Mouse (Mus musculus): ENCODE measurements around the gene Pds5b. TPM values are rescaled to one million over a fixed set of nuclear protein-coding genes. Genes with fewer than 3 reads are reported as not detected.

The Pds5b gene
- polyA plus RNA-seq, 1 experiment from 2014 or later: 32.1 TPM

- Histone ChIP-seq H3K27me3 (ENCODE audit: control insufficient read depth, insufficient read depth, low read depth, low read length) (no peaks in the 10 kb centered on the region), H3K4me1 (replicated peaks; ENCODE audit: control insufficient read depth, insufficient read depth, low read length) (0 out of 2 replicates have a peak, but pooled peaks cover 3% of the 10 kb centered on the region), H3K4me3 (ENCODE audit: low read length) (no peak overlapping the region), H3K4me2 (ENCODE audit: low read depth, low read length) (no peak overlapping the region), H3K9me3 (ENCODE audit: control insufficient read depth, low read length) (no peaks in the 10 kb centered on the region), H3K36me3 (ENCODE audit: control insufficient read depth, insufficient read depth, low read length) (no peaks in the 10 kb centered on the region), H3K9ac (ENCODE audit: low read length) (no peak overlapping the region), H3K27ac (ENCODE audit: low read length) (no peak overlapping the region)
- ATAC-seq (ENCODE audit: low read depth): no peak
- WGBS: 31% methylated on average over 1 of the region's 1 CpGs
Measured at GRCm38 (mm10) chr5:150854506-150854905, 181.0 kb downstream of the Pds5b start.

DNA sequence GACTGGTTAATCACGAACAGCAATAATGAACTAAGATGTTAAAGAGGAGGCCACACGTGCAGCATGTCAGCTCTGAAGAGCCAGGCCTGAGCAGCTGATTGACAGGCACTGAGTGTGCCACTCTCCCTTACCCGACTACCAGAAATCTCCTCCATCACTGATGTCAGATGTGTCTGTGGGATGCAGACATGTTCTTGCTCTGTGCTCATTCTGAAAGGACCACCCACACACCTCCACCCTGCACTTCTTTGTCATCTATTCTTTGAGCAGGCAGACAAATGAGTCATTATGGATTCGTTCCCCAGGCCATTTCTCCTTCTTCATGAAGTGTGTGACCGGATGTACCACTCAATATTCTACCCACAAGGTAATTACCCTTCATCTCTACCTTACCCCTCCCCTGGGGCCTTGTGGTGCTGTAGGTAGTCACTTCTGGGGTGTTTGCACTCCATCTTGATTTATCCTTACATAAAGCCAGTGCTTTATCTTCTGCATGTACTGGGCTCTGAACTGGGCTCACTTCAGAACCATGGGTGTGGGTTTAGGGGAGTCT lies 186.2 kb downstream of the Pds5b start:
- Histone ChIP-seq H3K4me1 (replicated peaks; ENCODE audit: control insufficient read depth, insufficient read depth, low read length) (no peaks in the 10 kb centered on the region), H3K4me3 (ENCODE audit: low read length) (no peak overlapping the region), H3K4me2 (ENCODE audit: low read depth, low read length) (no peak overlapping the region), H3K9ac (ENCODE audit: low read length) (no peak overlapping the region), H3K27ac (ENCODE audit: low read length) (no peak overlapping the region), H3K36me3 (ENCODE audit: control insufficient read depth, insufficient read depth, low read length) (no peaks in the 10 kb centered on the region), H3K27me3 (ENCODE audit: control insufficient read depth, insufficient read depth, low read depth, low read length) (no peaks in the 10 kb centered on the region), H3K9me3 (ENCODE audit: control insufficient read depth, low read length) (no peaks in the 10 kb centered on the region)
- WGBS: 45% methylated on average over 5 of the region's 5 CpGs
- ATAC-seq (ENCODE audit: low read depth): no peak

Other genes starting within 250 kb of the Pds5b start
- gene Zar1l, start 155.6 kb upstream of the Pds5b start, polyA plus RNA-seq (2015; fragmentation: Nextera tagmentation; extraction: Ambion mirVana): not detected in 2 replicates
- 23.4 and 27.4 TPM in 2 replicates for gene Brca2, start 151.1 kb upstream of the Pds5b start, polyA plus RNA-seq (2015; fragmentation: Nextera tagmentation; extraction: Ambion mirVana)
- gene N4bp2l1, start 76.6 kb upstream of the Pds5b start, polyA plus RNA-seq (2015; fragmentation: Nextera tagmentation; extraction: Ambion mirVana): 5.7 and 7.2 TPM in 2 replicates
- 36.0 and 42.0 TPM in 2 replicates for gene N4bp2l2, start 7.6 kb upstream of the Pds5b start, polyA plus RNA-seq (2015; fragmentation: Nextera tagmentation; extraction: Ambion mirVana)

Data from lung, embryonic 16.5 days (tissue).